Mouse (Mus musculus): Measurements from ENCODE around the gene Tmprss3. TPM values are rescaled to one million over a fixed set of nuclear protein-coding genes. Genes with fewer than 3 reads are reported as not detected.
A peak's percentile ranks its signal among the peaks of the same experiment; 100 is the strongest.

Gene Tmprss3
- polyA plus RNA-seq (2014; fragmentation: Nextera tagmentation; extraction: Ambion mirVana), result 0.12 and 0.45 TPM in 2 replicates

- ATAC-seq (replicated peaks; ENCODE audit: low FRiP score), result no peak
- WGBS, result 86% methylated on average over 11 of the region's 11 CpGs
- no peak within 1 kb of the TSS for H3K9ac ChIP-seq (ENCODE audit: low read depth, low read length)
- H3K4me1 ChIP-seq (replicated peaks; ENCODE audit: control insufficient read depth, insufficient read depth, low read length), result no peaks in the 10 kb centered on the region; the same call in 1 of the 2 replicates
- no peak within 1 kb of the TSS for H3K4me3 ChIP-seq (ENCODE audit: low read depth, low read length)
- no peaks in the 10 kb centered on the region for H3K9me3 ChIP-seq (ENCODE audit: control insufficient read depth, low read length)
- no peaks in the 10 kb centered on the region for H3K36me3 ChIP-seq (ENCODE audit: control insufficient read depth, insufficient read depth, low read length)
- DNase-seq (ENCODE audit: low spot score), result no peak
- no peak within 1 kb of the TSS for H3K4me2 ChIP-seq
- H3K27ac ChIP-seq (ENCODE audit: low read depth, low read length), result no peak within 1 kb of the TSS
- H3K27me3 ChIP-seq (replicated peaks; ENCODE audit: control insufficient read depth, insufficient read depth, low read length), result no peaks in the 10 kb centered on the region
Measured at GRCm38 (mm10) chr17:31198877-31199276, at the start of gene Tmprss3. Gene Tmprss3 (minus strand): TSS chr17:31198977.

DNA sequence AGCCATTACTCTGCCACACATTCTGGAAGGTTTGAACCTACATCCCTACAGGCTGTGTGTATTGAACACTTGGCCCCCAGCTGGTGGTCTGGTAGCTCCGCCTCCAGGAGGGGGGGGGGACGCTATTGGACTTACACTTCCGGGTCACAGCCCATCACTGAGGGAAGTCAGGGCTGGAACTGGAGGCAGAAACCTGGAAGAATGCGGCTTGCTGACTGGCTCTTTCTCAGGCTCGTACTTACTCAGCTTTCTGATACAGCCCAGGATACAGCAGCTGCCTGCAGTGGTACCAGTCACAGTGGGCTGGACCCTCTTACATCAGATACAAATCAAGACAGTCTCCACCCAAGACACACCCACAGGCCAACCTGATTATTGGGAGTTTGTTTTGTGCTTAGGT, 48.4 kb upstream of the Tmprss3 start:
- Histone ChIP-seq H3K4me2 (no peak overlapping the region), H3K4me1 (replicated peaks; ENCODE audit: control insufficient read depth, insufficient read depth, low read length) (peaks cover 3% of the 10 kb centered on the region; the same call in 1 of the 2 replicates), H3K4me3 (ENCODE audit: low read depth, low read length) (no peak overlapping the region), H3K36me3 (ENCODE audit: control insufficient read depth, insufficient read depth, low read length) (no peaks in the 10 kb centered on the region), H3K9me3 (ENCODE audit: control insufficient read depth, low read length) (no peaks in the 10 kb centered on the region), H3K27ac (ENCODE audit: low read depth, low read length) (no peak overlapping the region), H3K27me3 (replicated peaks; ENCODE audit: control insufficient read depth, insufficient read depth, low read length) (no peaks in the 10 kb centered on the region), H3K9ac (ENCODE audit: low read depth, low read length) (no peak overlapping the region)
- ATAC-seq (replicated peaks; ENCODE audit: low FRiP score) (no peak), DNase-seq (ENCODE audit: low spot score) (no peak)
- WGBS, result 40% methylated on average over 5 of the region's 5 CpGs

GRCm38 (mm10) chr17:31245321-31245720, 46.5 kb upstream of the Tmprss3 start:
- no peak for ATAC-seq (replicated peaks; ENCODE audit: low FRiP score)

GRCm38 (mm10) chr17:31242764-31243163, 44.0 kb upstream of the Tmprss3 start:
- Histone ChIP-seq H3K4me3 (ENCODE audit: low read depth, low read length) (no peak overlapping the region), H3K4me2 (no peak overlapping the region), H3K9ac (ENCODE audit: low read depth, low read length) (no peak overlapping the region), H3K9me3 (ENCODE audit: control insufficient read depth, low read length) (no peaks in the 10 kb centered on the region), H3K27ac (ENCODE audit: low read depth, low read length) (no peak overlapping the region), H3K4me1 (replicated peaks; ENCODE audit: control insufficient read depth, insufficient read depth, low read length) (peaks cover 3% of the 10 kb centered on the region; the same call in 1 of the 2 replicates), H3K27me3 (replicated peaks; ENCODE audit: control insufficient read depth, insufficient read depth, low read length) (no peaks in the 10 kb centered on the region), H3K36me3 (ENCODE audit: control insufficient read depth, insufficient read depth, low read length) (peaks cover 3% of the 10 kb centered on the region; the same call in 1 of the 2 replicates)
- ATAC-seq (replicated peaks; ENCODE audit: low FRiP score) (no peak), DNase-seq (ENCODE audit: low spot score) (no peak)
- 18% methylated on average over 1 of the region's 1 CpGs for WGBS

More at GRCm38 (mm10) chr17:31245321-31245720, 46.5 kb upstream of the Tmprss3 start:
- H3K9me3 ChIP-seq (ENCODE audit: control insufficient read depth, low read length), result no peaks in the 10 kb centered on the region
- no peak for DNase-seq (ENCODE audit: low spot score)
- H3K4me1 ChIP-seq (replicated peaks; ENCODE audit: control insufficient read depth, insufficient read depth, low read length), result peaks cover 3% of the 10 kb centered on the region; the same call in 1 of the 2 replicates
- no peak overlapping the region for H3K9ac ChIP-seq (ENCODE audit: low read depth, low read length)
- WGBS, result 40% methylated on average over 5 of the region's 5 CpGs
- peaks cover 3% of the 10 kb centered on the region; the same call in 1 of the 2 replicates for H3K36me3 ChIP-seq (ENCODE audit: control insufficient read depth, insufficient read depth, low read length)
- no peak overlapping the region for H3K4me3 ChIP-seq (ENCODE audit: low read depth, low read length)
- H3K4me2 ChIP-seq, result no peak overlapping the region
- no peaks in the 10 kb centered on the region for H3K27me3 ChIP-seq (replicated peaks; ENCODE audit: control insufficient read depth, insufficient read depth, low read length)
- no peak overlapping the region for H3K27ac ChIP-seq (ENCODE audit: low read depth, low read length)

- no peak overlapping the region for H3K9ac ChIP-seq (ENCODE audit: low read depth, low read length)
- H3K27me3 ChIP-seq (replicated peaks; ENCODE audit: control insufficient read depth, insufficient read depth, low read length), result no peaks in the 10 kb centered on the region
- peaks cover 7% of the 10 kb centered on the region; the same call in 1 of the 2 replicates for H3K36me3 ChIP-seq (ENCODE audit: control insufficient read depth, insufficient read depth, low read length)
- H3K27ac ChIP-seq (ENCODE audit: low read depth, low read length), result no peak overlapping the region
- H3K4me2 ChIP-seq, result no peak overlapping the region
- WGBS, result 83% methylated on average over 8 of the region's 8 CpGs
- H3K4me1 ChIP-seq (replicated peaks; ENCODE audit: control insufficient read depth, insufficient read depth, low read length), result no peaks in the 10 kb centered on the region
- no peak overlapping the region for H3K4me3 ChIP-seq (ENCODE audit: low read depth, low read length)
- no peaks in the 10 kb centered on the region for H3K9me3 ChIP-seq (ENCODE audit: control insufficient read depth, low read length)
- ATAC-seq (replicated peaks; ENCODE audit: low FRiP score) (no peak), DNase-seq (ENCODE audit: low spot score) (no peak)
Measured at GRCm38 (mm10) chr17:31241156-31241555, 42.4 kb upstream of the Tmprss3 start.

- ATAC-seq (replicated peaks; ENCODE audit: low FRiP score) (peak; percentile 49; the same call in 1 of the 2 replicates), DNase-seq (ENCODE audit: low spot score) (no peak)
- Histone ChIP-seq H3K4me2 (no peak overlapping the region), H3K36me3 (ENCODE audit: control insufficient read depth, insufficient read depth, low read length) (peaks cover 7% of the 10 kb centered on the region; the same call in 1 of the 2 replicates), H3K4me3 (ENCODE audit: low read depth, low read length) (no peak overlapping the region), H3K4me1 (replicated peaks; ENCODE audit: control insufficient read depth, insufficient read depth, low read length) (no peaks in the 10 kb centered on the region), H3K9ac (ENCODE audit: low read depth, low read length) (no peak overlapping the region), H3K9me3 (ENCODE audit: control insufficient read depth, low read length) (no peaks in the 10 kb centered on the region), H3K27me3 (replicated peaks; ENCODE audit: control insufficient read depth, insufficient read depth, low read length) (no peaks in the 10 kb centered on the region), H3K27ac (ENCODE audit: low read depth, low read length) (no peak overlapping the region)
- WGBS, result 66% methylated on average over 7 of the region's 7 CpGs
Measured at GRCm38 (mm10) chr17:31238234-31239020, 39.6 kb upstream of the Tmprss3 start.

DNA sequence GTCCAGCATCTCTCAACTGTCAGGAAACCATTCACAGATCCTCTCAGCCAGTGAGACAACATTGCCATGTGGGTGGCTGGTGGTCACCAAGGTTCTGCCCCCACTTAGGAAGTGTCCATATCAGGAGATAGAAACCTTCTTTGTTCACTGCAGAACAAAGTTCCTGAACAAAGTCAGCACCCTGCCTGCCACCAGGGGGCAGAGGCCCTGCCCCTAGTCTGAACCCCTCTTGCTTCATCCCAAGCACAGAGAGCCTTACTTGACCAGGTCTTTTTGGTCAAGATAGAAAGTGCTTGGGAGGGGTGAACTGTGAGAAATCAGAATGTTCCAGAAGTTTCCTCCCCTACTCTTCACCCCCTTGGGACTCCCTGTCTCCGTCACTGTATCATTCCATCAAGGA, 37.1 kb upstream of the Tmprss3 start:
- no peak for DNase-seq (ENCODE audit: low spot score)
- H3K9ac ChIP-seq (ENCODE audit: low read depth, low read length), result no peak overlapping the region
- H3K4me2 ChIP-seq, result no peak overlapping the region
- no peaks in the 10 kb centered on the region for H3K4me1 ChIP-seq (replicated peaks; ENCODE audit: control insufficient read depth, insufficient read depth, low read length)
- H3K9me3 ChIP-seq (ENCODE audit: control insufficient read depth, low read length), result no peaks in the 10 kb centered on the region
- H3K27ac ChIP-seq (ENCODE audit: low read depth, low read length), result no peak overlapping the region
- H3K4me3 ChIP-seq (ENCODE audit: low read depth, low read length), result no peak overlapping the region
- H3K36me3 ChIP-seq (ENCODE audit: control insufficient read depth, insufficient read depth, low read length), result peaks cover 14% of the 10 kb centered on the region
- ATAC-seq (replicated peaks; ENCODE audit: low FRiP score), result no peak
- no peaks in the 10 kb centered on the region for H3K27me3 ChIP-seq (replicated peaks; ENCODE audit: control insufficient read depth, insufficient read depth, low read length)
- 83% methylated on average over 1 of the region's 1 CpGs for WGBS

- Histone ChIP-seq H3K4me1 (replicated peaks; ENCODE audit: control insufficient read depth, insufficient read depth, low read length) (no peaks in the 10 kb centered on the region), H3K9ac (ENCODE audit: low read depth, low read length) (no peak overlapping the region), H3K27me3 (replicated peaks; ENCODE audit: control insufficient read depth, insufficient read depth, low read length) (no peaks in the 10 kb centered on the region), H3K27ac (ENCODE audit: low read depth, low read length) (no peak overlapping the region), H3K36me3 (ENCODE audit: control insufficient read depth, insufficient read depth, low read length) (peaks cover 12% of the 10 kb centered on the region), H3K4me2 (no peak overlapping the region), H3K9me3 (ENCODE audit: control insufficient read depth, low read length) (no peaks in the 10 kb centered on the region), H3K4me3 (ENCODE audit: low read depth, low read length) (no peak overlapping the region)
- WGBS, result 71% methylated on average over 8 of the region's 8 CpGs
- ATAC-seq (replicated peaks; ENCODE audit: low FRiP score), result no peak
- no peak for DNase-seq (ENCODE audit: low spot score)
Measured at GRCm38 (mm10) chr17:31232251-31233010, 33.7 kb upstream of the Tmprss3 start.
